Mouse (Mus musculus) cortical plate, adult 2 months (tissue): Measurements from ENCODE around the gene Acer3.

Experiments
- CTCF ChIP-seq: fragments of 200-500 bp; IDR thresholded peaks from 2 replicates; pipeline ENCODE4 v1.5.1; 2011; ENCODE audit warnings: mild to moderate bottlenecking, control low read depth, low read length; ENCODE audit not compliant: insufficient read depth; ENCODE audit errors: extremely low read depth
- POLR2A ChIP-seq: fragments of 200-500 bp; IDR thresholded peaks from 2 replicates; pipeline ENCODE4 v1.6.1; 2011; ENCODE audit warnings: mild to moderate bottlenecking, low read length, control low read depth; ENCODE audit not compliant: insufficient read depth; ENCODE audit errors: extremely low read depth

GRCm38 (mm10) chr7:98321083-98321482 lies at the start of gene Acer3:
- TF ChIP-seq POLR2A (no peak), CTCF (no peak)
